Mouse (Mus musculus): Measurements from ENCODE around the gene Xirp1. TPM values are rescaled to one million over a fixed set of nuclear protein-coding genes. Genes with fewer than 3 reads are reported as not detected.

Xirp1 gene
- polyA plus RNA-seq, 1 experiment from 2014 or later, result 0.05 TPM

DNA sequence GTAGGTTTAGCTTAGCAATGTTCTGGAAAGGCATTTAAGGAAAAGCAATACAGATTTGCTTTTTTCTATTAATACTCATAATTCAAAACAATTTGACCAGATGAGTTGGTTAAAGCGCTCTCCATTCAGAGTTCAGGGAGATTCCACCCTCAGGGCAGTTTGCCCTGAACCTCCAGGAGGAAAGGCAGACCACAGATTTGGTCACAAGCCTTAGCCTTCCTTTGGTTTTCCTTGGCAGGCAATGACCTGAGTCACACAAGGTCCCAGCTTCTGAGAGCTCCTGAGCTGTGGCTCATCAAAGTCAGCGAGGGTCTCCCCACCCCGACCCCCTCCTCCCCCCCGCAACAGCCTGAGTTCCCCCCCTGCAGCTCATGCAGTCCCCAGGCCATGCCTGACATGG is 40.9 kb upstream of the Xirp1 start:
- no peak for TF ChIP-seq CTCF (IDR thresholded peaks at IDR 0.05; ENCODE audit: low read depth)
- no peak for TF ChIP-seq EP300 (optimal IDR thresholded peaks at IDR 0.05)
- H3K4me1 ChIP-seq (replicated peaks; ENCODE audit: control insufficient read depth, insufficient read depth), result no peaks in the 10 kb centered on the region
- H3K4me3 ChIP-seq (ENCODE audit: low read depth, low read length), result no peak overlapping the region
- H3K4me2 ChIP-seq (replicated peaks; ENCODE audit: low read depth), result no peak overlapping the region
- H3K9me3 ChIP-seq (ENCODE audit: control insufficient read depth, low read length), result no peaks in the 10 kb centered on the region
- H3K27ac ChIP-seq (replicated peaks), result no peak overlapping the region
- ATAC-seq (ENCODE audit: low FRiP score, low TSS enrichment) (no peak), DNase-seq (ENCODE audit: low spot score) (no peak)
- 72% methylated on average over 4 of the region's 4 CpGs for WGBS
- no peaks in the 10 kb centered on the region for H3K27me3 ChIP-seq (ENCODE audit: control insufficient read depth, insufficient read depth, low read length)
- H3K9ac ChIP-seq (ENCODE audit: low read length), result no peak overlapping the region
- H3K36me3 ChIP-seq (ENCODE audit: control insufficient read depth, insufficient read depth, low read length), result no peaks in the 10 kb centered on the region

DNA sequence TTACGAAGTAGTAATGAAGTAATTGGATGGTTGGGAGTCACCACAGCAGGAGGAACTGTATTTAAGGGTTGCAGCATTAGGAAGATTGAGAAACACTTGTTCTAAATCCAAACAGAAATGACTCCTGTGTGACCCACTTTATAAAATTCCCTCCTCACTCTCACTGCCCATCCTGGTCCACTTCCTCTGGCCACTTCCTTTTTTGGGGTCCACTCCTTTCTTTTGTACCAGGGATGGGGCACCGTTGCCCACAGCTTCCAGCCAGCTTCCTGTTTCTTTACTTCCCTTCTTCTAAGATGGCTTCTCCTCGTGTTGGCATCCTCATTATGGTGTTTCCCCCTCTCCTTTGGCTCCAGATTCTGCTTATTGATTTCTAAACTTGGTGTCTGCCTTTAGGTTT is 35.3 kb upstream of the Xirp1 start:
- H3K27ac ChIP-seq (replicated peaks), result no peak overlapping the region
- no peaks in the 10 kb centered on the region for H3K27me3 ChIP-seq (ENCODE audit: control insufficient read depth, insufficient read depth, low read length)
- H3K9me3 ChIP-seq (ENCODE audit: control insufficient read depth, low read length), result no peaks in the 10 kb centered on the region
- no peaks in the 10 kb centered on the region for H3K36me3 ChIP-seq (ENCODE audit: control insufficient read depth, insufficient read depth, low read length)
- DNase-seq (ENCODE audit: low spot score) (no peak), ATAC-seq (ENCODE audit: low FRiP score, low TSS enrichment) (no peak)
- H3K4me3 ChIP-seq (ENCODE audit: low read depth, low read length), result no peak overlapping the region
- WGBS, result 60% methylated on average over 3 of the region's 3 CpGs
- TF ChIP-seq EP300 (optimal IDR thresholded peaks at IDR 0.05) (no peak), CTCF (IDR thresholded peaks at IDR 0.05; ENCODE audit: low read depth) (no peak)
- no peaks in the 10 kb centered on the region for H3K4me1 ChIP-seq (replicated peaks; ENCODE audit: control insufficient read depth, insufficient read depth)
- no peak overlapping the region for H3K9ac ChIP-seq (ENCODE audit: low read length)
- no peak overlapping the region for H3K4me2 ChIP-seq (replicated peaks; ENCODE audit: low read depth)

DNA sequence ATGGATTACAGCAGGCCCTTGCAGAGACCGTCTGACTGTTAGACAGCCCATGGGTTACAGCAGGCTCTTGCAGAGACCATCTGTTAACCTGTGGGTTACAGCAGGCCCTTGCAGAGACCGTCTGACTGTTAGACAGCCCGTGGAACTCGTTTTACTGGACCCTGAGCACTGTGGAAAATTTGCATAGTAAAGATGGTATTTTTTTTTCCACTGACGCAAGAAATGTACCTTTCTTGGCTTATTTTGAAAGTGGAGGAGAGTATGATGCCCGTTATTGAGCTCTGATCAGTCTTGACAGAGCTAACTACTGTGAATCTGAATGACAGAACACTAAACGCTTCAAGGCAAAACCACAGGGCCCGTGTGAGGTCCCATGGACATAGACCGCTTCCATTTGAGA is 32.8 kb upstream of the Xirp1 start:
- DNase-seq (ENCODE audit: low spot score) (no peak), ATAC-seq (ENCODE audit: low FRiP score, low TSS enrichment) (no peak)
- no peak overlapping the region for H3K4me2 ChIP-seq (replicated peaks; ENCODE audit: low read depth)
- no peak overlapping the region for H3K27ac ChIP-seq (replicated peaks)
- H3K4me1 ChIP-seq (replicated peaks; ENCODE audit: control insufficient read depth, insufficient read depth), result no peaks in the 10 kb centered on the region
- H3K9ac ChIP-seq (ENCODE audit: low read length), result no peak overlapping the region
- H3K4me3 ChIP-seq (ENCODE audit: low read depth, low read length), result no peak overlapping the region
- WGBS, result 64% methylated on average over 9 of the region's 9 CpGs
- no peaks in the 10 kb centered on the region for H3K9me3 ChIP-seq (ENCODE audit: control insufficient read depth, low read length)
- no peaks in the 10 kb centered on the region for H3K36me3 ChIP-seq (ENCODE audit: control insufficient read depth, insufficient read depth, low read length)
- no peaks in the 10 kb centered on the region for H3K27me3 ChIP-seq (ENCODE audit: control insufficient read depth, insufficient read depth, low read length)
- TF ChIP-seq EP300 (optimal IDR thresholded peaks at IDR 0.05) (no peak), CTCF (IDR thresholded peaks at IDR 0.05; ENCODE audit: low read depth) (no peak)

DNA sequence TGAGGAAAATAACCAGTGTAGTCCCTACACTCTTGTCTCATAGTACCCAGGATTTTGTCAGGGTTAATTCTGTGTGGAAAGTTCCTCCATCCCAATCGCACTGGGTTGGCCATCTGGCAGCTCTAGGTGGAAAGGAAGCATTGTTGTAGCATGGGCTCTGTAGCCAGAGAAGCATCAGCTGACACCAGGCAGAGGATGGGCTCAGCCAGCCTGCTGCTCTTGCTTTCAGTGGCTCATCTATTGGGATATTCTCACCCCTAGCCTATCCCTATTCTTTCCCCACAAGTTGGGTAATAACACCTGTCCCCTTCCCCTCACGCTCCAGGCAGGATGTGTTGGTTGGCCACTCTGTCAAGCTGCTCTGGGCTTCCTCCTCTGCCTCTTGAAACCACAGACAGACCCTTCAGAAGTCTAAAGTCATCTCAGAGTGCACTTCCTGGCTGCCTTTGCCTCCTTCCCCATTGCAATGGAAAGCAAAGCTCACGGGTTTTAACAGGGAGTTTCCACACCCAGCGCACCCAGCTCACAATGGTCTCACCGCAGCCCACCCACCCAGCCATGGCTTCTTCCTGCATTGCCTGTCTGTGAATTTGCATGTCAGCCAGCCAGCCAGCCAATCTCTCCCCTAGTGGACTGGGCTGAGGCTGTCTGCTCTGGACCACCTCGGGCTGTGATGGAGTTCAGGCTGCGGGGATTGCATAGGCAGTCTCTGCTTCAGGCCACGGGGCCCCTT is 31.3 kb upstream of the Xirp1 start:
- Histone ChIP-seq H3K4me1 (replicated peaks; ENCODE audit: control insufficient read depth, insufficient read depth) (no peaks in the 10 kb centered on the region), H3K36me3 (ENCODE audit: control insufficient read depth, insufficient read depth, low read length) (no peaks in the 10 kb centered on the region), H3K27ac (replicated peaks) (no peak overlapping the region), H3K9me3 (ENCODE audit: control insufficient read depth, low read length) (no peaks in the 10 kb centered on the region), H3K4me2 (replicated peaks; ENCODE audit: low read depth) (no peak overlapping the region), H3K4me3 (ENCODE audit: low read depth, low read length) (no peak overlapping the region), H3K27me3 (ENCODE audit: control insufficient read depth, insufficient read depth, low read length) (no peaks in the 10 kb centered on the region), H3K9ac (ENCODE audit: low read length) (no peak overlapping the region)
- 46% methylated on average over 8 of the region's 8 CpGs for WGBS
- no peak for ATAC-seq (ENCODE audit: low FRiP score, low TSS enrichment)
- DNase-seq (ENCODE audit: low spot score), result no peak
- TF ChIP-seq CTCF (IDR thresholded peaks at IDR 0.05; ENCODE audit: low read depth), result no peak
- no peak for TF ChIP-seq EP300 (optimal IDR thresholded peaks at IDR 0.05)

DNA sequence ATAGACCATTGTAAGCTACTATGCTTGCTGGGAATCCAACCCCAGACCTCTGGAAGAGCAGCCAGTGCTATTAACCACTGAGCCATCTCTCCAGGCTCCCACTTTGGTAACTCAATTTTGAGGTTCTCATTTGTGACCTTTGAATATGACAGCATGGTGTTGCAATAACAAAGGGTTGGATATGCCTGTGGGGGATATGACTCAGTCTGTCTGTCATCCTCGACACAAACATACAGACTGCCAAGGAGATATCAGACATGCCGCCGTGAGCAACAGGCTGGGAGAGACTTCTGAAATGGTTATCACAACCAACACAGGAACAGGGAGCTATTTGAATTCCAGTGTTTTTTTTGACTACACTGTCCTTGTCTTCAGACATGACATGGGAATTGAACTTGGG is 26.0 kb upstream of the Xirp1 start:
- 34% methylated on average over 3 of the region's 3 CpGs for WGBS
- no peaks in the 10 kb centered on the region for H3K4me1 ChIP-seq (replicated peaks; ENCODE audit: control insufficient read depth, insufficient read depth)
- H3K4me3 ChIP-seq (ENCODE audit: low read depth, low read length), result no peak overlapping the region
- H3K9ac ChIP-seq (ENCODE audit: low read length), result no peak overlapping the region
- TF ChIP-seq EP300 (optimal IDR thresholded peaks at IDR 0.05) (no peak), CTCF (IDR thresholded peaks at IDR 0.05; ENCODE audit: low read depth) (no peak)
- no peak overlapping the region for H3K4me2 ChIP-seq (replicated peaks; ENCODE audit: low read depth)
- no peaks in the 10 kb centered on the region for H3K36me3 ChIP-seq (ENCODE audit: control insufficient read depth, insufficient read depth, low read length)
- H3K9me3 ChIP-seq (ENCODE audit: control insufficient read depth, low read length), result no peaks in the 10 kb centered on the region
- no peaks in the 10 kb centered on the region for H3K27me3 ChIP-seq (ENCODE audit: control insufficient read depth, insufficient read depth, low read length)
- DNase-seq (ENCODE audit: low spot score), result no peak
- no peak overlapping the region for H3K27ac ChIP-seq (replicated peaks)
- no peak for ATAC-seq (ENCODE audit: low FRiP score, low TSS enrichment)

DNA sequence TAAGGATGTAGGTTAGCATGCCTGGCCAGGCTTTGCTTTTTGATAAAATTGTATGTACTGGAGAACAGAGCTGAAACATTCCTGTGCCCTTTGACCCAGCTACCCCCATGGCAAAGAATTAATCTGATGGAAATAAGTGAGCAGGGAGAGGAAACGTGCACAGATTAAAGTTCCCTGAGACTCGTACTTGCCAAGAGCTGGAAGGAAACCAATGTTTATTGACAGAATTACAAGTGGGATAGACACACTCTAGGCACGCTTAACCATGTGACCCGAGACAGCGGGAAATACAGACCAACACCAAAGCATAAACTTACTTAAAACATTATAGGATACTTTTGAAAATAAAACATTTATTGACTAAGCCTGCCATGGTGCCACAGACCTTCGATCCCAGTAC is 25.1 kb upstream of the Xirp1 start:
- Histone ChIP-seq H3K36me3 (ENCODE audit: control insufficient read depth, insufficient read depth, low read length) (no peaks in the 10 kb centered on the region), H3K4me3 (ENCODE audit: low read depth, low read length) (no peak overlapping the region), H3K9me3 (ENCODE audit: control insufficient read depth, low read length) (no peaks in the 10 kb centered on the region), H3K27me3 (ENCODE audit: control insufficient read depth, insufficient read depth, low read length) (no peaks in the 10 kb centered on the region), H3K4me1 (replicated peaks; ENCODE audit: control insufficient read depth, insufficient read depth) (no peaks in the 10 kb centered on the region), H3K4me2 (replicated peaks; ENCODE audit: low read depth) (no peak overlapping the region), H3K27ac (replicated peaks) (no peak overlapping the region), H3K9ac (ENCODE audit: low read length) (no peak overlapping the region)
- ATAC-seq (ENCODE audit: low FRiP score, low TSS enrichment) (no peak), DNase-seq (ENCODE audit: low spot score) (no peak)
- TF ChIP-seq CTCF (IDR thresholded peaks at IDR 0.05; ENCODE audit: low read depth) (no peak), EP300 (optimal IDR thresholded peaks at IDR 0.05) (no peak)
- WGBS, result 47% methylated on average over 6 of the region's 6 CpGs
